Mouse (Mus musculus): ENCODE data around the gene Pimreg. TPM values are rescaled to one million over a fixed set of nuclear protein-coding genes. Genes with fewer than 3 reads are reported as not detected.

Gene Pimreg
- polyA plus RNA-seq (2015; fragmentation: Nextera tagmentation; extraction: Ambion mirVana), result 79.0 and 80.7 TPM in 2 replicates

DNA sequence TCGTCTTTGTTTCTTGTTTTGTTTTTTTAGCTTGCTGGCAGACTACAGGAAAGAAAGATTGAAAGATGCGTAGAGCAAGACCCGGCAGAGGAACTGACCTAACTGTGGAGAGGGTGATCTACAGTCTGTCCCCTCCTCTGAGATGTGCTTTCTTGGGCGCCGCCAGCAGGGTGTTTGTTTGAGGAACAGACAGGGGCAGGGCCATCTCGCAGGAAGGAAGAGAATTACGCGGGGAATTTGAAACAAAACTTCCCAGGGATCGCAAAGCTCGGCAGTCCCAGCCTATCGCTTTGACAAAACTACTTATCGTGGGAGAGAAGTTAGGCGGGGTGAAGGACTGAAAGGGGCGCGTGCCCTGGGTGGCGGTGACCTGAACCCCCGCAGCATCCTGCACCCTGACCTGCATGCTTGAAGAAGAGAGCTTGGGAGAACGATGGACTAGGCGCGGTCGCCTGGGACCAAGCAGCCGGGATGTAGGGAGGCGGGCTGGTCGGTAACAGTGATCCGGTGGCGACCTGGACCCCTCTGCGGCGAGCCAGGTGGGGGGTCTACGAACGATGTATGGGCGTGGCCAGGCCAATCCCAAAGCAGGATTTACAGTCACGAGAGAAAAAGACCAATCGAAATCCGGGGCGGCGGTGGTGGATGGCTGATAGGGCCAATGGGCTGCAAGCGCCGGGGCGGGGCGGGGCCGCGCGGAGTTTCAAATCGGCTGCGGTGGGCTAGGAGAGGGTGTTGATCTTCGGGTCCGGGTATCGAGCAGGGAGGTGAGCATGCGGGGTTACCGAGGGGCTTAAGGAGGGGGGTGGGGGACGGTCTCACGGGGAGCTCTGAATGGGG, at the start of gene Pimreg:
TSS of gene Pimreg (plus strand) at position 265 of the 840 bp plus-strand sequence.
- Histone ChIP-seq H3K4me1 (replicated peaks) (peaks cover 70% of the 10 kb centered on the region), H3K4me2 (replicated peaks) (peak within 1 kb of the TSS; percentile 87), H3K9ac (replicated peaks) (peak within 1 kb of the TSS; percentile 66), H3K4me3 (replicated peaks) (peak within 1 kb of the TSS; percentile 69), H3K36me3 (peaks cover 15% of the 10 kb centered on the region; the same call in 1 of the 2 replicates), H3K9me3 (no peaks in the 10 kb centered on the region), H3K27ac (peak within 1 kb of the TSS; percentile 74), H3K27me3 (no peaks in the 10 kb centered on the region)
- under 1% methylated on average over 52 of the region's 52 CpGs for WGBS
- ATAC-seq, result peak; percentile 91

DNA sequence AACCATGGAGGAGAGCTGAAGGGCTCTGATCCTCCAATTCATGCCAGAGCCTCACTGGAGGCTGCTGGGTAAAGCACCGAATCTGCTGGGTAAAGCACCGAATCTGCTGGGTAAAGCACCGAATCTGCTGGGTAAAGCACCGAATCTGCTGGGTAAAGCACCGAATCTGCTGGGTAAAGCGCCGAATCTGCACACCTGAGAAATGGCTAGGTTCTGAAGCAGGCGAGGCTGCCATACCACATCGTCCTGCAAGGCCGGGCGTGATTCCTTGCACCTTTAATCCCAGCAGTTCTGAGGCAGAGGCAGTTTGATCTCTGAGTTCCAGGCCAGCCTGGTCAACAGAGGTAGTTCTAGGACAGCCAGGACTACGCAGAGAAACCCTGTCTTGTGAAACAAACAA, 49.4 kb upstream of the Pimreg start:
- Histone ChIP-seq H3K4me3 (replicated peaks) (no peak overlapping the region), H3K9me3 (no peaks in the 10 kb centered on the region), H3K27ac (no peak overlapping the region), H3K4me2 (replicated peaks) (no peak overlapping the region), H3K9ac (replicated peaks) (no peak overlapping the region), H3K36me3 (no peaks in the 10 kb centered on the region), H3K27me3 (no peaks in the 10 kb centered on the region), H3K4me1 (replicated peaks) (peaks cover 19% of the 10 kb centered on the region)
- ATAC-seq, result no peak
- WGBS, result 89% methylated on average over 12 of the region's 12 CpGs

DNA sequence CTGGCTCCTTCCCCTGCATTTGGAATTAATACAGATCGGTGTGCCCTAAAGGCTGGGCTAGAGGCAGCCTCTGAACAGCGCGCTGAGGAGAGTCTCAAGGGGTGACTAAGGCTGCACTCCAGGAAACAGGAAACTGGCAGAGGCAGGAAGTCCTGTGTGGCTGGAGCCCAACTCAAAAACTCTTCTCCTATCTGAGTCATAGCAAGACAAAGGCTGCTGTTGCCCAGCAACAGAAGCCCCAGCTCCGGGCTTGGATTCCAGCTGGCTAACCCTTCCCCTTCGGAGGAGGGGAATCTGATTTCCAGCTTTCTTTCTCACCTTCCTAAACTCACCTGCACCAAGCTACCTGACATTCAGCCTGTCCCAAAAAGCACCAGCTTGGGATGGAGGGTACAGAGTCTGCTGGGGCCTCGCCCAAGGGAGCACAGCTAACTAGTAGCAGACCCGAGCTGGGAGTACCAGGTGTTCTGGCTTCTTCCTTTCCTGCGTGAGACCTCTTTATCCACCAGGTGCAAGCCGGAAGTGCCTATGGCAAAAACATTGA, 45.8 kb upstream of the Pimreg start:
- whole genome bisulfite sequencing, result 16% methylated on average over 9 of the region's 9 CpGs
- Histone ChIP-seq H3K27ac (peak overlapping the region; percentile 11), H3K9ac (replicated peaks) (0 out of 2 replicates have a peak overlapping the region, but pooled peaks have one; percentile 44), H3K36me3 (no peaks in the 10 kb centered on the region), H3K27me3 (no peaks in the 10 kb centered on the region), H3K4me1 (replicated peaks) (peaks cover 19% of the 10 kb centered on the region), H3K4me3 (replicated peaks) (no peak overlapping the region), H3K9me3 (no peaks in the 10 kb centered on the region), H3K4me2 (replicated peaks) (peak overlapping the region; percentile 42)
- peak; percentile 89 for ATAC-seq

DNA sequence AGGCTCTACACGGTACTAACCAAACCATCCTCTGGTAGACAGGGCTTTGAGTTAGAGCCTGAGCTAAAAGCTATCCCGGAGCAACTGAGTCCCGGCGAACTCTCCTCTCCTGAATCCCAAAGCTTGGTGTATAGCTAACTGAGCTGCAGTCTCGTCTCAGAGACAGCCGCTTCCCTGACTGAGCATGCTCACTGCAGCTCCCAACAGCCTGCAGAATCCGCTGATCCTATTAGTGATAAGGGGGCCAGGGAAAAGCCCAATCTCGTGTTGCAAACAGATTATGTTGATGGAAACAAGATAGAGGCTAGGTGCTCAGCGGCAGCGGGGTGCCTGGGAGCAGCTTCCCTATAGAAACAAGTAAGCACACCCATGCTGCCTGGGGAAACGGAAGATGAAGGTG, 45.0 kb upstream of the Pimreg start:
- no peaks in the 10 kb centered on the region for H3K36me3 ChIP-seq
- H3K27me3 ChIP-seq, result no peaks in the 10 kb centered on the region
- H3K27ac ChIP-seq, result no peak overlapping the region
- no peaks in the 10 kb centered on the region for H3K9me3 ChIP-seq
- peak overlapping the region; percentile 22 for H3K4me2 ChIP-seq (replicated peaks)
- H3K4me3 ChIP-seq (replicated peaks), result no peak overlapping the region
- 21% methylated on average over 11 of the region's 11 CpGs for WGBS
- peaks cover 19% of the 10 kb centered on the region for H3K4me1 ChIP-seq (replicated peaks)
- H3K9ac ChIP-seq (replicated peaks), result peak overlapping the region; percentile 15; the same call in 1 of the 2 replicates
- peak; percentile 43; the same call in 1 of the 2 replicates for ATAC-seq

DNA sequence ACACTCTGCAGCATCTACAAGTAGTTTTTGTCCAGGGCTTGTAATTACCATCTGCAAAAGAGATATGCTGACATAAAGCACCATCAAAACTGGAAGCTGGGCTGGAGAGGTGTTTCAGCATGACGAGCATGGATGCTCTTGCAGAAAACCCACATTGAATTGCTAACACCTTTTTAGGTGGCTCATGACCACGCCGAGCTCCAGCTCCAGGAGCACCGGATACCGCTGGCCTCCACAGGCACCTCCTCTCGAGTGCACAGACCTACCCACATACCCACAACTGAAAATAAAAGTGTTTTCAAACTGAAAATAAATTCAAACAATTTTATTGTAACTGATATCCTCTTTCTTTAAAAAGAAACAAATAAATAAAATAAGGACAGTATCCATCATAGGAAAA, 41.6 kb upstream of the Pimreg start:
- Histone ChIP-seq H3K27me3 (no peaks in the 10 kb centered on the region), H3K9ac (replicated peaks) (no peak overlapping the region), H3K27ac (no peak overlapping the region), H3K4me3 (replicated peaks) (no peak overlapping the region), H3K4me1 (replicated peaks) (peaks cover 19% of the 10 kb centered on the region), H3K4me2 (replicated peaks) (no peak overlapping the region), H3K9me3 (no peaks in the 10 kb centered on the region), H3K36me3 (no peaks in the 10 kb centered on the region)
- WGBS, result 86% methylated on average over 6 of the region's 6 CpGs
- no peak for ATAC-seq

DNA sequence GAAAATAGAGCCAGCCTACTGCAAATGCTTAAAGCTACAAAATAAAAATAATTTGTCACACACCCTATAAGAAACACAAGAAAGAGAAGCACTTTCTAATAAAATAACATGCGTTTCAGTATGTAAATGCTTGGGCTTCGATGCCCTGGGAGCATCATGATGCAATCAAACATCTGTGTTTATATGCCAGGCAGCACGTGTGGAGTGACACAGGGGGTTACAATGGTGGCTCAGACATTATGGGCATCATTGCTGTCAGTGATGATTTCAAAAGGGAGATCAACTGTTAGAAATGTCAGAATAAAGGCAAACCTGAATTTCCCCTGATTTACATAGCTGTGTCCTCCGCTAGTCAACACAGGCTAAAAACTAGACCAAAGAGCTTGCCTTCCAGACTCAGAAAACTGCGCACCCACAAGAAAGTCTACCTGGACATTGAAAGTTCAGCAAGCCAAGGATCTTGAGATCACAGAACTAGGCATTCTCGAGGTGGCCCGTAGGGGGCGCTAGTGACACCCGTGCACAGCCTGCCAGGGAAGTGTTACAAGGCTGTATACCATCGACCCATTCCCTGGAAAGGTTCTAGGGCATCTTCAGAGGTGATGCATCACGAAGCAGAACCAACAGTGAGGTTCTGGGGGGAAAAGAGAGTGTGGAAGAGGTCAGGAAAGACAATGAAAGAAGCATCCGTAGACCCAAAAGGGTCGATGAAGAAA, 39.5 kb upstream of the Pimreg start:
- no peaks in the 10 kb centered on the region for H3K36me3 ChIP-seq

DNA sequence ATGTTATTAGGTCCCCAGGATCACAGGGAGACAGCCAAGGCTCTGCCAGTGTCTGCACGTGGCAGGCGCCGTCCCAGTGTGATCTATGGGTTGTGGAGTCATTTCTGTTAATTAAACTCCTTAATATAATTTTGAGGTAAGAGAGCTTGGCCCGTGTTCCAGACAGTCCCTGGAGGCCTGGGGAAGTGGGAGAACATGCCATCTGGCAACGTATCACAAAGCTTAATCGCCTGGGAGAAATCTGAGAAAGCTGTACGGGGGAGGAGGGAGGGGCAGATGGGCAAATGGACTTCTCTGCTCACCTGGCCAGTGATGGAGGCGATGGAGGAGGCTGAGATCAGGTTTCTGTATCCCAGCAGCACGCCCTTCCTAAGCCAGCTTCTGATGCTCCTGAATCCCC, 38.7 kb upstream of the Pimreg start:
- no peak overlapping the region for H3K27ac ChIP-seq

More for the DNA sequence above, 39.5 kb upstream of the Pimreg start:
- 51% methylated on average over 13 of the region's 13 CpGs for WGBS
- Histone ChIP-seq H3K27me3 (no peaks in the 10 kb centered on the region; the same call in 1 of the 2 replicates), H3K9me3 (no peaks in the 10 kb centered on the region), H3K4me1 (replicated peaks) (peaks cover 2% of the 10 kb centered on the region; the same call in 1 of the 2 replicates), H3K27ac (no peak overlapping the region), H3K9ac (replicated peaks) (no peak overlapping the region), H3K4me3 (replicated peaks) (no peak overlapping the region), H3K4me2 (replicated peaks) (no peak overlapping the region)
- ATAC-seq, result no peak

DNA sequence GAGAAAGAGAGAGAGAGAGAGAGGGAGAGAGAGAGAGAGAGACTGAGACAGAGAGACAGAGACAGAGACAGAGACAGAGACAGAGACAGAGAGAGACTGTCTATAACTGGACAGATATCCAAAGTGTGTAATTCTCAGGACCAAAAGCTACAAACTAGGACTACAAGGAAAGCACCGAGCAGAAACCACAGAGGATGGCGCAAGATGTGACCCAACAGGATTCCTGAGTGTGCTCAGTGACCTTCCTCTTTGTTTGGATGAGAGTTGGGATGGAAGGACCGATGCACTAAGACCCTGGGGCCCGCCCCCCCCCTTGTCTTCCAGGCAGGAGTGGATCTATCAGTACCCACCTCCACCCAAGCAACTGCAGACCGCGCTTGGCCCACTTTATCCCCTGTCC, 36.3 kb upstream of the Pimreg start:
- Histone ChIP-seq H3K4me2 (replicated peaks) (no peak overlapping the region), H3K27me3 (peaks cover 5% of the 10 kb centered on the region; the same call in 1 of the 2 replicates), H3K27ac (no peak overlapping the region), H3K36me3 (no peaks in the 10 kb centered on the region), H3K4me3 (replicated peaks) (no peak overlapping the region), H3K9me3 (no peaks in the 10 kb centered on the region), H3K4me1 (replicated peaks) (peaks cover 5% of the 10 kb centered on the region), H3K9ac (replicated peaks) (no peak overlapping the region)
- ATAC-seq, result no peak
- WGBS, result 87% methylated on average over 6 of the region's 6 CpGs

More for the DNA sequence above, 38.7 kb upstream of the Pimreg start:
- Histone ChIP-seq H3K4me1 (replicated peaks) (no peaks in the 10 kb centered on the region), H3K9ac (replicated peaks) (no peak overlapping the region), H3K9me3 (no peaks in the 10 kb centered on the region), H3K36me3 (no peaks in the 10 kb centered on the region), H3K4me3 (replicated peaks) (no peak overlapping the region), H3K27me3 (peaks cover under 1% of the 10 kb centered on the region; the same call in 1 of the 2 replicates), H3K4me2 (replicated peaks) (no peak overlapping the region)
- 54% methylated on average over 9 of the region's 9 CpGs for WGBS
- no peak for ATAC-seq

DNA sequence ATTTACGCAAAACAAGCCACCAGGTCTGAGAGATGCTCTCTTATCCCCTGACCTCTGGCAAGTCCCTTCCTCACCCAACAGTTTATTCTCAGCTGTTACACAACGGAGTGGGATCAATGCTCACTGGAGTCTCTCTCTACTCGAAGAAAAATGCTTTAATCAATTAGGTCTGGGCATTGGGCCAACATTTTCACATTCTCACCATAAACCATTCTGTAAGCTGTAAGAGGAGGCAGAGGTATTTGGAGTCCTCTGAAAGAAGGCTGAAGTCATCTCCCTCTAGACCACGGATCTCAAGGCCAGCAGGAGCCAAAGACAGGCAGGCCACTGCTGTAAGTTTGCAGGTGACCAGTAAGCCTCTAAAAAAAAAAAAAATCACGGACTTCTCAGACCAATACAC, 31.5 kb upstream of the Pimreg start:
- Histone ChIP-seq H3K4me3 (replicated peaks) (no peak overlapping the region), H3K27me3 (peaks cover 5% of the 10 kb centered on the region; the same call in 1 of the 2 replicates), H3K9me3 (no peaks in the 10 kb centered on the region), H3K4me2 (replicated peaks) (no peak overlapping the region), H3K36me3 (no peaks in the 10 kb centered on the region), H3K9ac (replicated peaks) (no peak overlapping the region), H3K27ac (peak overlapping the region; percentile 67; the same call in 1 of the 2 replicates), H3K4me1 (replicated peaks) (peaks cover 30% of the 10 kb centered on the region)
- no peak for ATAC-seq
- WGBS, result 53% methylated on average over 5 of the region's 5 CpGs

DNA sequence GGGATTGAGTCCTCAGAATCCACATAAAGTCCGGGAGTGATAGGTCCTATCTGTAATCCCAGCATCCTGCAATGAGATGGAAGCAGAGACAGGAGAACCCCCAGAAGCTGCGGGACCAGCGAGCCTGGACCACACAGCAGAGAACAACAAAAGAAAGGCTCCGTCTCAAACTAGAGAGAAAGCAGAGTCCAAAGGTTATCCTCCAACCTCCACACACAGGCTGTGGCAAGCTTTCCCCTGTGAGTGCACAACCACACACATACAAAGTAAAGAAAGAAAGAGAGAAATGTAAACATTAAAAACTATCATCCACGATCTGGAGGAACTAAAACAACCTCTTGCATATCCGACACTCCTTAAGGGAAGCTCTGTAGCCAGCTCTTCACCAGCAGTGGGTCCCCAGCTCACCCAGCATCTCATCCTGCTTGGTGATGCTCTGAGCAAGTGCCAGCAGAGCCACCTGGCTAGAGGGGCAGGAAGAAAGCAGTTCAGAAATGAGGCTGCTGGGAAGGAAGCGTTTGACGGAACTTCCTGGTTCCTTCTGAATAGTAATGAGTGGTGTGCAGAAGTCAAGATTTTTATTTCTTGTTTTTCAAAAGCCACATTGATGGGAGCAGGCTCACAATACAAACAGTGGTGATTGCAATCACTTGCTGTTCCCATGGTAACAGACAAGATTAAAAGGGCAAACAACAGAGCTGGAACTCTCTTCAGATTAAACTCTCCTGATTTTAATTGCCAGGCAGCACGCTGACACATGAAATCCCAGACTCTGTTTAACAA, 30.7 kb upstream of the Pimreg start:
- Histone ChIP-seq H3K36me3 (no peaks in the 10 kb centered on the region), H3K4me3 (replicated peaks) (no peak overlapping the region), H3K27me3 (peaks cover 5% of the 10 kb centered on the region; the same call in 1 of the 2 replicates), H3K4me2 (replicated peaks) (peak overlapping the region; percentile 26; the same call in 1 of the 2 replicates), H3K27ac (peak overlapping the region; percentile 67), H3K9me3 (no peaks in the 10 kb centered on the region), H3K9ac (replicated peaks) (peak overlapping the region; percentile 20; the same call in 1 of the 2 replicates), H3K4me1 (replicated peaks) (peaks cover 30% of the 10 kb centered on the region)
- peak; percentile 67 for ATAC-seq
- 32% methylated on average over 9 of the region's 9 CpGs for whole genome bisulfite sequencing

DNA sequence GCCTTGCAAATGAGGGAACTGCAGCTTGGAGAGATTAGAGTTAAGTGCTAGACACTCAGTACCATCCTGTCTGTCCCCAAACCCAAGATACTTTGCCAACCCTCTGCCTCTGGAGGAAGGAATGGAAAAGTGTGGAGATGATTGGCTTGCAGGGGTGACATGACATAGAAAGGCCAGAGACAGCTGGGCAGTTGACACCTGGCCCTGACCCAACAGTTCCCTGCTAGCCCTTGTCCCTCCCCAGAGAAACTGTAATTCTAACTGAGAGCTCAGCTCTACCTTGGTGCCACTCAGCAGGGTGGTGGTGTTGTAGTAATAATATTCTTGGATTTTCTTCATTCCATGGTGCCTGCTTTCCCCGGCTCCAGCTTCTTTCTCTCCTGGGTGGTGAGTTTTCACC, 29.9 kb upstream of the Pimreg start:
- no peak overlapping the region for H3K9ac ChIP-seq (replicated peaks)
- H3K27me3 ChIP-seq, result peaks cover 5% of the 10 kb centered on the region; the same call in 1 of the 2 replicates
- H3K4me2 ChIP-seq (replicated peaks), result peak overlapping the region; percentile 26; the same call in 1 of the 2 replicates
- ATAC-seq, result no peak
- no peak overlapping the region for H3K4me3 ChIP-seq (replicated peaks)
- no peaks in the 10 kb centered on the region for H3K36me3 ChIP-seq
- H3K4me1 ChIP-seq (replicated peaks), result peaks cover 30% of the 10 kb centered on the region
- 64% methylated on average over 1 of the region's 1 CpGs for WGBS
- H3K27ac ChIP-seq, result peak overlapping the region; percentile 67
- no peaks in the 10 kb centered on the region for H3K9me3 ChIP-seq
